Mouse (Mus musculus) thymus, postnatal 14 days (tissue): ENCODE results near the gene Uqcc3.
"Not testable (repeated sequence)": the region's sequence is repeated elsewhere in the genome, so short reads cannot be mapped to it uniquely, and the experiment has no call there.

Experiments
- DNase-seq: peaks from one replicate; pipeline ENCODE4 v3.0.0; 2021

The Uqcc3 gene

GRCm38 (mm10) chr19:8844371-8845129, 36.2 kb downstream of the Uqcc3 start:
- peak; percentile 83 for DNase-seq

GRCm38 (mm10) chr19:8842961-8843360, 37.8 kb downstream of the Uqcc3 start:
- no peak for DNase-seq

- DNase-seq, result no peak
Observed at GRCm38 (mm10) chr19:8841012-8841411, 39.7 kb downstream of the Uqcc3 start.

- DNase-seq, result peak; percentile 68
Observed at GRCm38 (mm10) chr19:8839908-8840791, 40.6 kb downstream of the Uqcc3 start.

- no peak for DNase-seq
Observed at GRCm38 (mm10) chr19:8839103-8839907, 41.4 kb downstream of the Uqcc3 start, which contains the start of gene Gng3. Gene Gng3 (minus strand): TSS chr19:8839194.

GRCm38 (mm10) chr19:8838041-8838730, 42.5 kb downstream of the Uqcc3 start:
- DNase-seq, result peak; percentile 35

- DNase-seq, result peak; percentile 87
Observed at GRCm38 (mm10) chr19:8837251-8837791, 43.4 kb downstream of the Uqcc3 start, which contains the start of gene Bscl2. Gene Bscl2 (plus strand): TSS chr19:8837467.

GRCm38 (mm10) chr19:8836327-8836726, 44.4 kb downstream of the Uqcc3 start:
- not testable (repeated sequence) for DNase-seq

GRCm38 (mm10) chr19:8832971-8833370, 47.8 kb downstream of the Uqcc3 start:
- DNase-seq, result no peak

- DNase-seq, result no peak
Observed at GRCm38 (mm10) chr19:8831262-8831661, 49.5 kb downstream of the Uqcc3 start.

- no peak for DNase-seq
Observed at GRCm38 (mm10) chr19:8830664-8831063, 50.1 kb downstream of the Uqcc3 start.
